Mouse (Mus musculus) heart, adult 2 months (tissue): Measurements from ENCODE around the gene Slc25a51. TPM values are rescaled to one million over a fixed set of nuclear protein-coding genes. Genes with fewer than 3 reads are reported as not detected.

Source experiments
- DNase-seq, 2 experiments: peaks; one replicate each; pipeline ENCODE4 v3.0.0; 2021
- H3K27ac ChIP-seq: fragments of 200-600 bp; 2 replicates; pipeline ENCODE4 v1.8.1; 2022
- H3K27me3 ChIP-seq: fragments of 200-500 bp; 2 replicates; pipeline ENCODE4 v1.6.1; 2012; ENCODE audit warnings: mild to moderate bottlenecking, low read length, inconsistent platforms, mixed read lengths; ENCODE audit not compliant: control insufficient read depth, insufficient read depth
- H3K36me3 ChIP-seq: fragments of 200-500 bp; 2 replicates; pipeline ENCODE4 v1.6.1; 2012; ENCODE audit warnings: low read length, inconsistent platforms; ENCODE audit not compliant: control insufficient read depth, insufficient read depth
- H3K4me1 ChIP-seq: fragments of 200-500 bp; 2 replicates; pipeline ENCODE4 v1.6.1; 2011; ENCODE audit warnings: low read length; ENCODE audit not compliant: control insufficient read depth, insufficient read depth
- H3K4me3 ChIP-seq: fragments of 200-600 bp; 2 replicates; pipeline ENCODE4 v1.8.1; 2022
- H3K79me2 ChIP-seq: fragments of 200-500 bp; replicated peaks from 2 replicates; pipeline ENCODE4 v1.6.1; 2012; ENCODE audit warnings: mild to moderate bottlenecking, inconsistent platforms, low read length, moderate library complexity, mixed read lengths; ENCODE audit not compliant: control insufficient read depth, insufficient read depth
- H3K9ac ChIP-seq: fragments of 200-500 bp; 2 replicates; pipeline ENCODE4 v1.6.1; 2012; ENCODE audit warnings: low read depth, mild to moderate bottlenecking, control low read depth, inconsistent platforms, low read length, mixed read lengths
- CTCF ChIP-seq: fragments of 200-600 bp; IDR thresholded peaks from 2 replicates; pipeline ENCODE4 v1.8.1; 2022; ENCODE audit warnings: antibody characterized with exemption, mild to moderate bottlenecking, moderate library complexity
- EP300 ChIP-seq: fragments of 200-500 bp; IDR thresholded peaks from 2 replicates; pipeline ENCODE4 v1.6.1; 2011; ENCODE audit warnings: low read depth, low read length, control low read depth; ENCODE audit not compliant: insufficient read depth
- POLR2A ChIP-seq: fragments of 200-500 bp; IDR thresholded peaks from 2 replicates; pipeline ENCODE4 v1.6.1; 2011; ENCODE audit warnings: mild to moderate bottlenecking, low read depth, low read length, control low read depth; ENCODE audit not compliant: insufficient read depth
- WGBS: fragments of 180-500 bp; shearing (Covaris S2); methylation state at CpG from one replicate; pipeline ENCODE4 v1.1.7; 2018; 5-methylcytosine and 5-hydroxymethylcytosine counted together
- intact Hi-C: fragments of 180-260 bp; cut with DNase I; formaldehyde crosslinking; loops from one replicate; pipeline ENCODE4 v1.15.1; 2025
- long read RNA-seq: library from polyadenylated mRNA; stranded (forward); transcript quantifications from one replicate; pipeline ENCODE4 v2.0.0, GENCODE M21; 2021
- polyA plus RNA-seq: library from polyadenylated mRNA; depleted of rRNA; stranded (reverse); fragments of >200 nt; gene quantifications from 2 replicates; pipeline ENCODE4 v1.2.3, GENCODE M21; 2012; rRNA removed
- total RNA-seq, 2 experiments: library from RNA; stranded (reverse); gene quantifications; 2 replicates each; pipeline ENCODE4 v1.2.3; 2021

The Slc25a51 gene
- total RNA-seq (100 to 1,000 TPM; 103 to 123 TPM), polyA plus RNA-seq (68.9 and 81.6 TPM in 2 replicates)
- long read RNA-seq, full-length matches to known transcripts, result 61 of 63 reads
- long read RNA-seq, partial matches to known transcripts, result 0 of 63 reads
- long read RNA-seq, other reads (novel, unspliced or antisense), result 2 of 63 reads

DNA sequence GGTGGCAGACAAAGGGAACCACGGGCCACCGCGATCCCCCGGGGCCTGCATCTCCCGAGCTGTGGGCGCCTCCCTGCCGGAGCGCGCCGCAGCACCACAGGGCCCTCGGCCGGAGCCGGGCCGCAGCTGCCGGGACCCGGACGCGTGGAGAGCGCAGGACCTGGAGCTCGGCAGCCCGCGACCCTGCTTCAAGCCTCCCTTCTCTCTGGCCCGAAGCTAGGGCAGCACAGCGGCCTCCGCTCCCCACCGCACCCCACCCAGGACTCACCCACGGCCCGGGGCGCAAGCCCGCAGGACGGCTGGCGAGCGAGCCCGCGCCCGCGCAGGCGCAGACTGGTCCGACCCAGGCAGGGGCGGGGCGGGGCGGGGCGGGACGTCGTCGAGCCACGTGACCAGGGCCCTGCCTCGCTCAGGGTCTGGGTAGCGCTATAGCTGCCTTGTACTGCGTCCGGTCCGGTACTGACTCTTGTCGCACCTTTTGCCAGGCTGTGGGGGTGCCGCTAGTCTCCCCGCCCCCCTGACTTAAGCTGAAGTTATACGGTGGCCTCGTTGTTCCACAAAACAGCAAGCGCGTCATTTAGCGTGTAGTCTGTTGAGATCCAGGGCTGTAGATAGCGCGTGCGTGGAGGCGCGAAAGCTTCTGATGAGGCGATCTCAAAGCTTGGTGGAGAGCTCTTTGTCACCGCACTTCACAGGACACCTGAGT is at the start of gene Slc25a51:
Gene Slc25a51 (minus strand): TSS at position 340 of the 706 bp plus-strand sequence.
- peak within 1 kb of the TSS; percentile 93 for H3K27ac ChIP-seq
- H3K4me1 ChIP-seq, result no peaks in the 10 kb centered on the region
- H3K79me2 ChIP-seq, result no peaks in the 10 kb centered on the region; the same call in 1 of the 2 replicates
- under 1% methylated on average over 64 of the region's 67 CpGs for WGBS
- H3K4me3 ChIP-seq, result peak within 1 kb of the TSS; percentile 98
- peaks cover 3% of the 10 kb centered on the region; the same call in 1 of the 2 replicates for H3K36me3 ChIP-seq
- DNase-seq, result peak; percentile 91 to 92
- no peaks in the 10 kb centered on the region for H3K27me3 ChIP-seq
- intact Hi-C loops, result loop anchor here (1.0 to 2.0 kb wide), 2 partner anchors 66 to 120 kb away; partner anchors contain the start of genes Dcaf10 and Exosc3
- H3K9ac ChIP-seq, result peak within 1 kb of the TSS; percentile 98
- TF ChIP-seq POLR2A (peak; percentile 89), CTCF (no peak), EP300 (peak; percentile 60)

DNA sequence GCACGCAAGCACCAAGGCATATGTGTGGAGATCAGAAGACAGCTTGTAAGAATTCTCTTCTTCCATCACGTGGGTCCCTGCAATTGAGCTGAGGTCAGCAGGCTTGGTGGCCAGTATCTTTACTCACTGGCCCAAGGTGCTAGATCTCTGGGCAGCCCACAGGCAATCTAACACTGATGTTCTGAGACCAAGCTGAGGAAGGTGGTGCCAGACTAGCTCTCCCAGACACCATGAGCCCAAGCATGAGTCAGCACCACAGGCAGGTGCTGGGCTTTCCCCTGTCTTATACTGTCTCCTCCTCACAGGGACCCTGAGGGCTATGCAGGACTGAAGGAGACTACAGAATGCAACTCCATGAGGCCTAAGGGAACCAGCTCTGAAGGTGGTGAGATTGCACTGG is 49.0 kb upstream of the Slc25a51 start:
- TF ChIP-seq POLR2A (no peak), CTCF (no peak), EP300 (no peak)
- no peak overlapping the region for H3K4me3 ChIP-seq
- WGBS, result 95% methylated on average over 2 of the region's 2 CpGs
- no peaks in the 10 kb centered on the region for H3K79me2 ChIP-seq
- no peak for DNase-seq
- no peak overlapping the region for H3K27ac ChIP-seq
- no peaks in the 10 kb centered on the region for H3K27me3 ChIP-seq
- H3K4me1 ChIP-seq, result peaks cover 15% of the 10 kb centered on the region
- H3K9ac ChIP-seq, result no peak overlapping the region
- intact Hi-C loops, result no loop called here
- no peaks in the 10 kb centered on the region for H3K36me3 ChIP-seq

DNA sequence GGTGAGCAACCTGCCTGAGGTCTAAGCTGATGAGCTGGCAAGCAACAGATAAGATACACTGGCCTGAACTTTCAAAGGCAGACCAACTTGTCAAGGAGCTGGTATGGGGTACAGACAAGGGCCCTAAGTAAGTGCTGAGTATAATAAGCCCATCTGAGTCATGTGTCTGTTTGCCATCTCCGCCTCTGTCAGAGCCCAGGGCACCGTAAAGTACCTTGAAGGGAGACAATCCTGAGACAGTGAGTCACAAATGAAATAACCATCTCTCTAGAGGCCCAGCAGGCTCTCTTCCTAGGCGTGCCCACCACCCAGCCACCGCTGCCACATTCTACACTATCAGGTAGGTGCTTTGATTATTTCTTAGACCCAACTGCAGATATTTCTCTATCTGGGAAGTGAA is 46.4 kb upstream of the Slc25a51 start:
- TF ChIP-seq EP300, result no peak
- TF ChIP-seq CTCF, result no peak
- no peak for TF ChIP-seq POLR2A
- no peak overlapping the region for H3K9ac ChIP-seq
- no peak overlapping the region for H3K27ac ChIP-seq
- DNase-seq, result no peak
- H3K4me1 ChIP-seq, result peaks cover 18% of the 10 kb centered on the region
- WGBS, result 86% methylated on average over 4 of the region's 4 CpGs
- intact Hi-C loops, result no loop called here
- no peaks in the 10 kb centered on the region for H3K27me3 ChIP-seq
- no peaks in the 10 kb centered on the region for H3K79me2 ChIP-seq
- no peak overlapping the region for H3K4me3 ChIP-seq
- no peaks in the 10 kb centered on the region for H3K36me3 ChIP-seq

DNA sequence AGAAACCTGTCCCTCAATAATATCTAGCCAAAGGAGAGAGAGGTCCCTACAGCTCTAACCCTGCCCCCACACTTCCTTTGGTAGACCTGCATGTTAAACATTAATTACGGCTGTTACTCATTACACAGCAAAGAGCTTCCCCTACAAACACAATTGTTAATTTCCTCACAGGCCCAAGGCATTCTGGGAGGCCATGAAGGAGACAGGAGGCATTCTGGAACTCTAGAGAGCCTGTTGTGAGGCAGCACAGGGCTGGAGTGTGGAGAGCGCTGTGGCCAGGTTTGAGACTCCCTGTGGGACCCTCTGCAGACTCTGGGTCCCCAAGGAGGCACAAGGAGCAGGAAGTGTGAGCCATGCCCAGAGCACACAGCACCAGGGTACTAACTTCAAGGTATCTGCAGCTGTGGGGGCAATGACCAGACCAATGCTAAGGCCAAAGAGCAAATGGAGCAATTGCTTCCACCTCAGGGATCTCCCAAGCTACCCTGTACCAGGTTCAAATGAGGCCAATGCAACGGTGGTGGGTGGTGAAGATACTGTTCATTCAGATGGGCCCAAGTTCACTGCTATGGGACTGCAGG is 44.8 kb upstream of the Slc25a51 start:
- H3K27ac ChIP-seq, result peak overlapping the region; percentile 47
- DNase-seq, result no peak
- peaks cover 15% of the 10 kb centered on the region for H3K4me1 ChIP-seq
- TF ChIP-seq CTCF (no peak), POLR2A (no peak), EP300 (no peak)
- 66% methylated on average over 3 of the region's 3 CpGs for WGBS
- H3K36me3 ChIP-seq, result no peaks in the 10 kb centered on the region
- H3K9ac ChIP-seq, result no peak overlapping the region
- H3K79me2 ChIP-seq, result no peaks in the 10 kb centered on the region
- intact Hi-C loops, result no loop called here
- no peaks in the 10 kb centered on the region for H3K27me3 ChIP-seq
- H3K4me3 ChIP-seq, result no peak overlapping the region

DNA sequence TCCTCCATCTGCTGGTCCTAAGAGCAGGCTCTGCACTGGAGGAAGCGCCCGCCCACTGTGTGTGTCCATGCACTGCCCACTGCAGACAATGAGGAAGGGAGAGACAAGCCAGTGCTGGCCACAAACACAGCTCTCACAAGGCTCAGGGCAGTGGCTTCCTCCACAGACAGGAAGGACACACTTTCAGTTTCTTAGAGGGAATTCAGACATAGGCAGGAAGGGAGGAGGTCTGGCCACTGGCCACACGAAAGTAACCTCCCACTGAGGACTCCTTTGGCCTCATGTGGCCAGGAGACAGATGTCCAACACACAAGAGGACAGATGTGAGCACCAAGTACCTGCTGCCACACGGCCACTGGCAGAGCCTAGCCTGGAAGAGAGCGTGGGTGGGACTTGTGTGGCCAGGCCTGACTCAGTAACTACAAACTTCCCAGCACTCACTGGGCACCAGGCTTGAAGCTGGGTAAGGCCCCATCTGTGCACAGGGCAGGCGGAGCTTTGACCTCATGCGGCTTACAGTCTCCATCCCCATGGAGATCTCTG is 44.1 kb upstream of the Slc25a51 start:
- H3K27ac ChIP-seq, result peak overlapping the region; percentile 47
- peak; percentile 63 to 80 for DNase-seq
- intact Hi-C loops, result loop anchor here (1.0 kb wide), 1 partner anchor 16 kb away; no protein-coding TSS in a partner anchor
- peak overlapping the region; percentile 20; the same call in 1 of the 2 replicates for H3K4me3 ChIP-seq
- H3K79me2 ChIP-seq, result no peaks in the 10 kb centered on the region
- no peaks in the 10 kb centered on the region for H3K36me3 ChIP-seq
- WGBS, result 41% methylated on average over 7 of the region's 7 CpGs
- no peak for TF ChIP-seq EP300
- TF ChIP-seq CTCF, result no peak
- TF ChIP-seq POLR2A, result no peak
- no peak overlapping the region for H3K9ac ChIP-seq
- H3K4me1 ChIP-seq, result peaks cover 15% of the 10 kb centered on the region
- no peaks in the 10 kb centered on the region for H3K27me3 ChIP-seq

DNA sequence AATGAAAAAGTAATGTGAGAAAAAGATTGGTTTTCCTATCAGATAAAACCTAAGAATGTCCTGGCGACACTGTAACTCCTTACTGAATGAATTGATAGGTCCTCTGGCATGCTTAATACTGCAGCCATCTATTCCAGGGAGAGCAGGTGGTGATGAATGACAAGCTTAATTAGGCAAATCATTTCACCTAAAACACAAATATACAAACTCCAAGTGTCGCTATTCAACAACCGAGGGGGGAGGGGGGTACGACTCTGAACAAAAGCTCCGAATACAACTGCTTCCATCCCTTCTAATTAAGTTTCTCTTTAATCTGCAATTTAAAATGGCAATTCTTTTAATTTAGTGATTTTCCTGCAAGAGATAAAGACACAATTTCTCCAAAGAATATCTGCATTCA is 40.4 kb upstream of the Slc25a51 start:
- TF ChIP-seq EP300 (no peak), CTCF (no peak), POLR2A (no peak)
- no peak overlapping the region for H3K27ac ChIP-seq
- H3K79me2 ChIP-seq, result no peaks in the 10 kb centered on the region; the same call in 1 of the 2 replicates
- WGBS, result 88% methylated on average over 5 of the region's 5 CpGs
- H3K4me1 ChIP-seq, result peaks cover 15% of the 10 kb centered on the region
- no peaks in the 10 kb centered on the region for H3K36me3 ChIP-seq
- intact Hi-C loops, result no loop called here
- H3K9ac ChIP-seq, result no peak overlapping the region
- no peak for DNase-seq
- no peak overlapping the region for H3K4me3 ChIP-seq
- no peaks in the 10 kb centered on the region for H3K27me3 ChIP-seq
